7 mouse cellular contexts compared by ENCODE assay signal in the genomic region with DNA sequence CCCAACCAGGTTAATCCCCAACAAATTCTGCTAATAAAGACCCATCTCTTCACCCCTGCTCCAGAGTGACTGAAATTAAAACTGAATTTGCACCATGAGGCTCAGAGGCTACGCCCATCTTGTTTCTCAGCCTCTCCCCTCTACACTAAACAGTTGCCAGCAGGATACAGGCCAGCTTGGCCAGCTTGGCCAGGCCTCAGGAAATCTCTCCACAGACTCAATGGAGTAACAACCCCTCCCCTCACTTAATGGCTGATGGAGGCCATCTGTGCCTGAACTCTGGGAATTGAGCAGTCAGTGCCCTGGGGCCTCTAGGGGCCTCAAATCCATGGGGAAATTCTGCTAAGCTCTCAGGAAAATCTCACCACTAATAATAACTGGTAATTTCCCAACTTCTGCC.
A peak's percentile ranks its signal among the peaks of the same experiment; 100 is the strongest.
DNase-seq lines count a peak whose midpoint lies in the region; ATAC-seq and TF ChIP-seq lines count a peak whose summit lies in the region.

No protein-coding gene starts in this region.

- intact Hi-C loops in heart, postnatal 25 days (cut with DNase I): no loop called here

- H3K36me3 ChIP-seq in limb, embryonic 15.5 days: no peaks in the 10 kb centered on the region
- no peaks in the 10 kb centered on the region for H3K36me3 ChIP-seq in stomach, postnatal 0 days (ENCODE audit: control insufficient read depth, insufficient read depth, low read length)

- DNase-seq in spleen, adult 18-20 months: peak; percentile 7 to 9
- DNase-seq in spleen, adult 12 weeks (ENCODE audit: low spot score): no peak
- DNase-seq in embryo, embryonic 10.5 days (ENCODE audit: low spot score): peak; percentile 44
- DNase-seq in heart, postnatal 25 days (ENCODE audit: low spot score): peak; percentile 72
- DNase-seq in stomach, postnatal 0 days (ENCODE audit: low spot score): peak; percentile 21
- DNase-seq in spleen, postnatal 4 days (ENCODE audit: low spot score in 2 of 2): no peak

- no peak overlapping the region for H3K4me2 ChIP-seq in limb, embryonic 15.5 days
- no peak overlapping the region for H3K4me2 ChIP-seq in stomach, postnatal 0 days (replicated peaks; ENCODE audit: low read depth)

- 23% methylated on average over 1 of the region's 1 CpGs for WGBS in limb, embryonic 15.5 days
- 35% methylated on average over 1 of the region's 1 CpGs for WGBS in stomach, postnatal 0 days

- no peak for TF ChIP-seq EP300 in stomach, postnatal 0 days (optimal IDR thresholded peaks at IDR 0.05)

- 0 out of 2 replicates have a peak, but pooled peaks have one; percentile 55 for ATAC-seq in limb, embryonic 15.5 days (ENCODE audit: insufficient number of reproducible peaks, low FRiP score, low TSS enrichment, low read depth)
- peak; percentile 79; the same call in 1 of the 2 replicates for ATAC-seq in stomach, postnatal 0 days (ENCODE audit: low FRiP score, low TSS enrichment)

- H3K4me3 ChIP-seq in limb, embryonic 15.5 days: no peak overlapping the region
- H3K4me3 ChIP-seq in stomach, postnatal 0 days (ENCODE audit: low read depth, low read length): no peak overlapping the region

- TF ChIP-seq CTCF in stomach, postnatal 0 days (IDR thresholded peaks at IDR 0.05; ENCODE audit: low read depth): no peak

- H3K27ac ChIP-seq in limb, embryonic 15.5 days: 0 out of 2 replicates have a peak overlapping the region, but pooled peaks have one; percentile 57
- H3K27ac ChIP-seq in stomach, postnatal 0 days (replicated peaks): no peak overlapping the region

- H3K27me3 ChIP-seq in limb, embryonic 15.5 days: no peaks in the 10 kb centered on the region
- no peaks in the 10 kb centered on the region for H3K27me3 ChIP-seq in stomach, postnatal 0 days (ENCODE audit: control insufficient read depth, insufficient read depth, low read length)

- H3K9ac ChIP-seq in limb, embryonic 15.5 days: no peak overlapping the region
- H3K9ac ChIP-seq in stomach, postnatal 0 days (ENCODE audit: low read length): no peak overlapping the region

- H3K9me3 ChIP-seq in limb, embryonic 15.5 days: no peaks in the 10 kb centered on the region
- no peaks in the 10 kb centered on the region for H3K9me3 ChIP-seq in stomach, postnatal 0 days (ENCODE audit: control insufficient read depth, low read length)

- peaks cover 8% of the 10 kb centered on the region for H3K4me1 ChIP-seq in limb, embryonic 15.5 days
- no peaks in the 10 kb centered on the region for H3K4me1 ChIP-seq in stomach, postnatal 0 days (replicated peaks; ENCODE audit: control insufficient read depth, insufficient read depth)

Comparison
In these comparisons a context has a peak if more than half of its experiments do, and no peak if none do; other contexts are left out.
1. DNase-seq: peak in spleen, adult 18-20 months (2 of 2), embryo, embryonic 10.5 days (single experiment), heart, postnatal 25 days (single experiment) and stomach, postnatal 0 days (single experiment); none in spleen, adult 12 weeks (single experiment) and spleen, postnatal 4 days (0 of 2).